Mouse (Mus musculus): ENCODE measurements around the gene Plekhg6.

The Plekhg6 gene

GRCm38 (mm10) chr6:125380372-125381360 lies at the start of gene Plekhg6:
Gene Plekhg6 (minus strand): TSS chr6:125380793.
- no peak for DNase-seq

GRCm38 (mm10) chr6:125429741-125430140 lies 49.1 kb upstream of the Plekhg6 start:
- no peak for DNase-seq

- DNase-seq: peak; percentile 74 to 75
These were observed 46.1 kb upstream of the Plekhg6 start for GRCm38 (mm10) chr6:125426383-125427360.

- peak in 1 of 2 experiments; percentile 8 for DNase-seq
These were observed 44.9 kb upstream of the Plekhg6 start for GRCm38 (mm10) chr6:125425205-125426090.

GRCm38 (mm10) chr6:125424156-125424555 lies 43.6 kb upstream of the Plekhg6 start:
- DNase-seq: no peak

- no peak for DNase-seq
These were observed 42.9 kb upstream of the Plekhg6 start for GRCm38 (mm10) chr6:125423507-125423906.

- DNase-seq: no peak
These were observed 42.5 kb upstream of the Plekhg6 start for GRCm38 (mm10) chr6:125423099-125423498.

GRCm38 (mm10) chr6:125422051-125422822 lies 41.6 kb upstream of the Plekhg6 start:
- DNase-seq: peak; percentile 90 to 91

- DNase-seq: no peak
These were observed 40.0 kb upstream of the Plekhg6 start for GRCm38 (mm10) chr6:125420458-125421063.

- peak; percentile 67 to 71 for DNase-seq
These were observed 38.2 kb upstream of the Plekhg6 start for GRCm38 (mm10) chr6:125418744-125419143.

GRCm38 (mm10) chr6:125413326-125413725 lies 32.7 kb upstream of the Plekhg6 start:
- DNase-seq: no peak

- no peak for DNase-seq
These were observed 31.1 kb upstream of the Plekhg6 start for GRCm38 (mm10) chr6:125411661-125412060.

GRCm38 (mm10) chr6:125410995-125411547 lies 30.5 kb upstream of the Plekhg6 start:
- DNase-seq: no peak

GRCm38 (mm10) chr6:125410551-125410950 lies 30.0 kb upstream of the Plekhg6 start:
- DNase-seq: no peak

GRCm38 (mm10) chr6:125407657-125408056 lies 27.1 kb upstream of the Plekhg6 start:
- no peak for DNase-seq

- DNase-seq: no peak
These were observed 26.6 kb upstream of the Plekhg6 start for GRCm38 (mm10) chr6:125407224-125407623.

GRCm38 (mm10) chr6:125405461-125406382 lies 25.1 kb upstream of the Plekhg6 start:
- no peak for DNase-seq

- DNase-seq: no peak
These were observed 9.3 kb upstream of the Plekhg6 start for GRCm38 (mm10) chr6:125389853-125390252.

- DNase-seq: no peak
These were observed 5.5 kb upstream of the Plekhg6 start for GRCm38 (mm10) chr6:125386080-125386479.
